Comparison of ENCODE assay signal across 20 mouse cellular contexts in the genomic region with DNA sequence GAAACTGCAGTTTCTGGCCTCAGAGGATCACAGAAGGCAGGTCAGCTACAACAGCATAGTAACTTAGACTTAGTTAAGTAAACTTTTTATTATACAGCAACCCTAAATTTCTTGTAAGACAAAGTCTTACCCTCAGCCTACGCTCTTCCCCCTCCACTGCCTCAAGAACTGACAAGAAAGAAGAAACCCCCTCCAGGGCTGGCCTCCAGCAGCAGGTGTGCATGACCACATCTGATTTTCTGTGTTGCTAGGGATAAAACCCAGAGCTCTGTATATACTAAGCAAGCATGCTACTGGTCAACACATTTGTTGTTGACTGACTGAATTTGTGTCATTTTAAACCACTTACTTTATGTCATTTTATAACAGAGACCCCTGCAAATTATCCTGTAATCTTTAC.
"Had no signal": no experiment of that assay in that cellular context is flagged by ENCODE, and none has a peak within 500 bp of the region (broad histone marks: within the 10 kb centered on the region; RNA-seq: fewer than 3 reads in every experiment).

No protein-coding gene starts in this region.

- H3K4me1 ChIP-seq: limb, embryonic 10.5 days; limb, embryonic 13.5 days; liver, embryonic 12.5 days; liver, embryonic 15.5 days; lung, embryonic 15.5 days; megakaryocyte, embryonic 14.5 days; midbrain, embryonic 10.5 days; midbrain, embryonic 13.5 days; neural tube, embryonic 13.5 days had no signal

- DNase-seq: kidney, adult 11 months; kidney, adult 9 months; kidney, postnatal 14 days; kidney, postnatal 4 days; liver; lung, adult 18-20 months; lung, postnatal 10 days; lung, postnatal 36 days; retina, postnatal 1 day had no signal

- H3K9me3 ChIP-seq: limb, embryonic 10.5 days; limb, embryonic 13.5 days; liver, embryonic 12.5 days; liver, embryonic 15.5 days; lung, embryonic 15.5 days; megakaryocyte, embryonic 14.5 days; midbrain, embryonic 10.5 days; midbrain, embryonic 13.5 days; neural tube, embryonic 13.5 days had no signal

- H3K4me3 ChIP-seq: limb, embryonic 10.5 days; limb, embryonic 13.5 days; liver, embryonic 12.5 days; liver, embryonic 15.5 days; lung, embryonic 15.5 days; megakaryocyte, embryonic 14.5 days; midbrain, embryonic 10.5 days; midbrain, embryonic 13.5 days; myocyte; neural tube, embryonic 13.5 days had no signal

- H3K36me3 ChIP-seq: limb, embryonic 10.5 days; limb, embryonic 13.5 days; liver, embryonic 12.5 days; liver, embryonic 15.5 days; lung, embryonic 15.5 days; midbrain, embryonic 10.5 days; midbrain, embryonic 13.5 days; neural tube, embryonic 13.5 days had no signal

- ATAC-seq: liver, embryonic 12.5 days; midbrain, embryonic 13.5 days; midbrain, embryonic 16.5 days had no signal

- H3K27me3 ChIP-seq: limb, embryonic 13.5 days; liver, embryonic 12.5 days; liver, embryonic 15.5 days; lung, embryonic 15.5 days; megakaryocyte, embryonic 14.5 days; midbrain, embryonic 13.5 days; neural tube, embryonic 13.5 days had no signal

- H3K4me2 ChIP-seq: limb, embryonic 13.5 days; liver, embryonic 12.5 days; liver, embryonic 15.5 days; lung, embryonic 15.5 days; midbrain, embryonic 13.5 days; neural tube, embryonic 13.5 days had no signal

- H3K9ac ChIP-seq: limb, embryonic 13.5 days; liver, embryonic 12.5 days; liver, embryonic 15.5 days; lung, embryonic 15.5 days; midbrain, embryonic 13.5 days; neural tube, embryonic 13.5 days had no signal

- H3K27ac ChIP-seq: limb, embryonic 10.5 days; limb, embryonic 13.5 days; liver, embryonic 12.5 days; liver, embryonic 15.5 days; lung, embryonic 15.5 days; midbrain, embryonic 10.5 days; midbrain, embryonic 13.5 days; neural tube, embryonic 13.5 days had no signal
